Mouse (Mus musculus) spleen, adult 2 months (tissue): Measurements from ENCODE around the gene Mark2. TPM values are rescaled to one million over a fixed set of nuclear protein-coding genes. Genes with fewer than 3 reads are reported as not detected.

Experiments
- DNase-seq, 2 experiments: peaks; one replicate each; pipeline versions ENCODE4 v3.0.0 to v3.0.0-alpha.2; 2012 to 2021; ENCODE audit warnings: low spot score in 2 of 2, low read depth in 1 of 2
- H3K27ac ChIP-seq: fragments of 200-500 bp; 2 replicates; pipeline ENCODE4 v1.5.1; 2012; ENCODE audit warnings: low read length, inconsistent platforms; ENCODE audit not compliant: insufficient read depth
- H3K27me3 ChIP-seq: fragments of 200-500 bp; 2 replicates; pipeline ENCODE4 v1.6.1; 2012; ENCODE audit warnings: mild to moderate bottlenecking, moderate library complexity, low read length, inconsistent platforms; ENCODE audit not compliant: control insufficient read depth, insufficient read depth
- H3K36me3 ChIP-seq: fragments of 200-500 bp; 2 replicates; pipeline ENCODE4 v1.6.1; 2012; ENCODE audit warnings: mild to moderate bottlenecking, low read length, inconsistent platforms; ENCODE audit not compliant: control insufficient read depth, insufficient read depth
- H3K4me1 ChIP-seq: fragments of 200-500 bp; 2 replicates; pipeline ENCODE4 v1.6.1; 2011; ENCODE audit warnings: inconsistent platforms; ENCODE audit not compliant: control insufficient read depth, insufficient read depth, insufficient read length
- H3K4me3 ChIP-seq: fragments of 200-500 bp; 2 replicates; pipeline ENCODE4 v1.5.1; 2011; ENCODE audit warnings: mild to moderate bottlenecking, inconsistent platforms; ENCODE audit not compliant: insufficient read depth, insufficient read length; ENCODE audit errors: extremely low read depth
- CTCF ChIP-seq: fragments of 200-500 bp; IDR thresholded peaks from 2 replicates; pipeline ENCODE4 v1.5.1; 2011; ENCODE audit warnings: mild to moderate bottlenecking, inconsistent platforms; ENCODE audit not compliant: insufficient read depth, insufficient read length, insufficient replicate concordance; ENCODE audit errors: extremely low read depth
- POLR2A ChIP-seq: fragments of 200-500 bp; IDR thresholded peaks from 2 replicates; pipeline ENCODE4 v1.6.1; 2011; ENCODE audit warnings: low read depth, low read length, inconsistent platforms
- WGBS: fragments of 180-500 bp; shearing (Covaris S2); methylation state at CpG from one replicate; pipeline ENCODE4 v1.1.7; 2018; 5-methylcytosine and 5-hydroxymethylcytosine counted together
- polyA plus RNA-seq: library from polyadenylated mRNA; depleted of rRNA; stranded (reverse); fragments of >200 nt; gene quantifications from 2 replicates; pipeline ENCODE4 v1.2.3, GENCODE M21; 2012; rRNA removed

Gene Mark2
- polyA plus RNA-seq, 1 experiment: 84.8 TPM

DNA sequence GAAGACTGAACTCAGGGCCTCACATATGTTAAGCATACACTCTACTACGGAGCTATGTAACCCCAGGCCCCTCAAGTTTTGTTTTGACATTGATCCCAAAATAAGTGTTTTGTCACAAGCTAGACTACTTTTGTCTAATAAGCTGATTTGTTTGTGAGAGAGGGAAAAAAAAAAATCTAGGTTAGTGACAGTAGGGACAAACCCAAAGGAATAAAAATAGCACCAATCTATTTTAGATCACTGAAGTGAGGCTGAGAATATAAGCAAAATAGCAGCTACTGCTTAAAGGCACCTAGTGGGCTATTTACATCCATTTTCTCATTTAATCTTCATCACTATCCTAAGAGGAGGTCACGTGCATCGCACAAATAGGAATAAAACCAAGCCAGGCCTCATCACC is 102.1 kb downstream of the Mark2 start:
- Histone ChIP-seq H3K27me3 (no peaks in the 10 kb centered on the region), H3K36me3 (no peaks in the 10 kb centered on the region), H3K4me3 (no peak overlapping the region; the same call in 1 of the 2 replicates), H3K27ac (no peak overlapping the region), H3K4me1 (peaks cover 5% of the 10 kb centered on the region)
- no peak for DNase-seq
- TF ChIP-seq CTCF: no peak
- TF ChIP-seq POLR2A: no peak
- 83% methylated on average over 3 of the region's 3 CpGs for WGBS

DNA sequence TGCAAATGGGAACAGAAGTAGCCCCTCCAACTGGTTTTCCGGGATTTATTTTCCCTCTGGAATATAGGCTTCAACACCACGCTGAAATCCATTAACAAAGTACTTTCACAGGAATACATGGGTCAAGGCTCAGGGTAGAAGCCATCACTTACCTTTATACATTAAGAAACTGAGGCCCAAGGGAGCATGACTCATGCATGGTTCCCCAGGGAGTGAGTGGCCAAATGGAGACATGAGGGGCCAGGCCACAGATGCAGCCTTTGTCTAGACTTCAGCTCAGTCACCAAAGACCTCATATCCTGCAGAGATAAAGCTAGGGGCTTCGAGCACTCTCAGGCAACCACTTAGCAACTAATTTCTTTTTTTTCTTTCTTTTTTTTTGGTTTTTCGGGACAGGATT is 104.9 kb downstream of the Mark2 start:
- Histone ChIP-seq H3K4me1 (peaks cover 5% of the 10 kb centered on the region), H3K36me3 (peaks cover 1% of the 10 kb centered on the region; the same call in 1 of the 2 replicates), H3K27me3 (no peaks in the 10 kb centered on the region), H3K27ac (no peak overlapping the region), H3K4me3 (no peak overlapping the region)
- no peak for DNase-seq
- 88% methylated on average over 4 of the region's 4 CpGs for WGBS
- no peak for TF ChIP-seq CTCF
- no peak for TF ChIP-seq POLR2A

GRCm38 (mm10) chr19:7236011-7236410 is 105.6 kb downstream of the Mark2 start:
- 99% methylated on average over 2 of the region's 2 CpGs for WGBS
- Histone ChIP-seq H3K4me1 (peaks cover 5% of the 10 kb centered on the region), H3K27me3 (no peaks in the 10 kb centered on the region), H3K27ac (no peak overlapping the region), H3K4me3 (no peak overlapping the region), H3K36me3 (peaks cover 4% of the 10 kb centered on the region; the same call in 1 of the 2 replicates)
- no peak for DNase-seq
- TF ChIP-seq CTCF (no peak), POLR2A (no peak)

GRCm38 (mm10) chr19:7235461-7235860 is 106.2 kb downstream of the Mark2 start:
- WGBS: 91% methylated on average over 9 of the region's 9 CpGs

DNA sequence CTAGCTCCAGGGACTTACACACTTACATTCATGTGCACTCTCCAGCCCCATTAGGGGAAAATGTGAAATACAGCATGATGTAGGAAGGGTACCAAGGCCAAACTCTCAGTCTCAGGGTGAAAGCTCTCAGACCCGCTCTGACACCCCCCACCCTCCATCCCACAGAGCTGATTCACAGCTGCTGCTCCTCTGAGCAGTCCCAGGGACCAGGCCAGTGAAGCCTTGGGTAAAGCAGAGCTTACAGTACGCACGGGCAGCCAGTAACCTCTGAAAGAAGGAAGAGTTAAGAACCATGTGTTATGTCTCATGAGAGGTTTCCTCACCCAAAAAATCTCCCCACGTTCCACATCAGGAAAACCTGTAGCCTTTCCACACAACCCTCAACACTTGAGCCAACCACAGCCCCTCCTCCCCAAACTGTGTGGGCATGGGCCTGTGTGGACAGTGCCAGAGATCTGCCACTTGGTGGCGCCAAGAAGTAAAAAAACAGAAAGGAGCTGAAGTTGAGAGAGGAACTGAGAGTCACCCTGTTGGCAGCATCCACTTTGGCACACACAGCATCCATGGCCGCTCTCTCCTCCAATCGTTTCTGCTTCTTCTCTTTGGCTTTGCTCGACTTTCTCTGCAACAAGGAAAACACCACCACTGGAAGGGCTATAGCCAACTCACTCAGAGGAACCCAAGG is 107.0 kb downstream of the Mark2 start:
- H3K4me1 ChIP-seq: no peaks in the 10 kb centered on the region; the same call in 1 of the 2 replicates
- WGBS: 42% methylated on average over 8 of the region's 8 CpGs

More at GRCm38 (mm10) chr19:7235461-7235860, 106.2 kb downstream of the Mark2 start:
- no peak for DNase-seq
- H3K36me3 ChIP-seq: peaks cover 4% of the 10 kb centered on the region; the same call in 1 of the 2 replicates
- peaks cover 5% of the 10 kb centered on the region; the same call in 1 of the 2 replicates for H3K4me1 ChIP-seq
- TF ChIP-seq POLR2A (no peak), CTCF (no peak)
- no peak overlapping the region for H3K4me3 ChIP-seq
- H3K27ac ChIP-seq: no peak overlapping the region
- no peaks in the 10 kb centered on the region for H3K27me3 ChIP-seq

GRCm38 (mm10) chr19:7226511-7226914 is 115.1 kb downstream of the Mark2 start:
- H3K36me3 ChIP-seq: peaks cover 14% of the 10 kb centered on the region
- peak overlapping the region; percentile 73 for H3K27ac ChIP-seq
- H3K27me3 ChIP-seq: no peaks in the 10 kb centered on the region
- H3K4me1 ChIP-seq: peaks cover 15% of the 10 kb centered on the region; the same call in 1 of the 2 replicates
- 27% methylated on average over 6 of the region's 6 CpGs for WGBS
- DNase-seq: peak in 1 of 2 experiments; percentile 39
- TF ChIP-seq CTCF (no peak), POLR2A (no peak)
- H3K4me3 ChIP-seq: no peak overlapping the region

More for the DNA sequence above, 107.0 kb downstream of the Mark2 start:
- Histone ChIP-seq H3K27me3 (no peaks in the 10 kb centered on the region), H3K27ac (no peak overlapping the region), H3K4me3 (no peak overlapping the region), H3K36me3 (peaks cover 6% of the 10 kb centered on the region)
- TF ChIP-seq CTCF (peak; percentile 85; the same call in 1 of the 2 replicates), POLR2A (no peak)
- peak; percentile 69 to 79 for DNase-seq

Other genes with a start within 250 kb of the Mark2 start
- gene Flrt1, start 236.1 kb downstream of the Mark2 start, polyA plus RNA-seq: 0.14 and 0.16 TPM in 2 replicates
- gene Otub1, start 135.5 kb downstream of the Mark2 start, polyA plus RNA-seq: 64.3 and 81.9 TPM in 2 replicates
- 636 and 1,081 TPM in 2 replicates for gene Cox8a, start 124.2 kb downstream of the Mark2 start, polyA plus RNA-seq
- gene Naa40, start 100.7 kb downstream of the Mark2 start, polyA plus RNA-seq: 20.5 and 25.1 TPM in 2 replicates
- 1.8 and 3.5 TPM in 2 replicates for gene Rcor2, start 74.5 kb downstream of the Mark2 start, polyA plus RNA-seq
- gene Spindoc, start 41.1 kb upstream of the Mark2 start, polyA plus RNA-seq: 10.3 and 12.2 TPM in 2 replicates
- 10.1 and 12.3 TPM in 2 replicates for gene 2700081O15Rik, start 75.8 kb upstream of the Mark2 start, polyA plus RNA-seq
- gene Rtn3, start 141.4 kb upstream of the Mark2 start, polyA plus RNA-seq: 39.6 and 53.4 TPM in 2 replicates
- 6.1 and 6.7 TPM in 2 replicates for gene Atl3, start 152.2 kb upstream of the Mark2 start, polyA plus RNA-seq
- gene Pla2g16, start 215.6 kb upstream of the Mark2 start, polyA plus RNA-seq: 15.2 and 17.2 TPM in 2 replicates